ENCODE assay signal across 10 mouse cellular contexts in genomic region chr12:108403957-108404356, GRCm38 (mm10). TPM values are rescaled to one million over a fixed set of nuclear protein-coding genes. Genes with fewer than 3 reads are reported as not detected.
A peak's percentile ranks its signal among the peaks of the same experiment; 100 is the strongest.
DNase-seq lines count a peak whose midpoint lies in the region; ATAC-seq lines count a peak whose summit lies in the region.
"Had no signal": no experiment of that assay in that cellular context is flagged by ENCODE, and none has a peak within 500 bp of the region (broad histone marks: within the 10 kb centered on the region; RNA-seq: fewer than 3 reads in every experiment).

No protein-coding gene starts in this region.

- no peaks in the 10 kb centered on the region for H3K9me3 ChIP-seq in limb, embryonic 11.5 days (ENCODE audit: control insufficient read depth, low read length)
- H3K9me3 ChIP-seq: embryonic facial prominence, embryonic 13.5 days; liver, embryonic 15.5 days had no signal

- H3K4me3 ChIP-seq in limb, embryonic 11.5 days (ENCODE audit: low read depth, low read length) = no peak overlapping the region
- H3K4me3 ChIP-seq: embryonic facial prominence, embryonic 13.5 days; liver, embryonic 15.5 days had no signal

- no peak overlapping the region for H3K27ac ChIP-seq in limb, embryonic 11.5 days (replicated peaks; ENCODE audit: low read depth, low read length)
- H3K27ac ChIP-seq: embryonic facial prominence, embryonic 13.5 days; liver, embryonic 15.5 days had no signal

- ATAC-seq in limb, embryonic 11.5 days (ENCODE audit: insufficient number of reproducible peaks, low FRiP score, low TSS enrichment, low read depth) = no peak

- WGBS in limb, embryonic 11.5 days = 46% methylated on average over 6 of the region's 6 CpGs

- no peak overlapping the region for H3K4me2 ChIP-seq in limb, embryonic 11.5 days (ENCODE audit: low read depth, severe bottlenecking)
- H3K4me2 ChIP-seq: embryonic facial prominence, embryonic 13.5 days; liver, embryonic 15.5 days had no signal

- peak; percentile 65 for DNase-seq in gastrocnemius, adult 18-20 months (ENCODE audit: low spot score)
- DNase-seq in gastrocnemius, postnatal 10 days = no peak
- DNase-seq in adipocyte (ENCODE audit: low spot score) = peak; percentile 66
- DNase-seq in heart, postnatal 25 days (ENCODE audit: low spot score) = peak; percentile 49
- DNase-seq in limb, embryonic 11.5 days (ENCODE audit: low spot score) = peak; percentile 38
- no peak for DNase-seq in thymus, adult 18-20 months
- DNase-seq in cerebellum, adult 18-20 months = no peak
- no peak for DNase-seq in retina, embryonic 14.5 days (ENCODE audit: low spot score)

- H3K27me3 ChIP-seq in limb, embryonic 11.5 days (ENCODE audit: control insufficient read depth, insufficient read depth, low read length) = no peaks in the 10 kb centered on the region
- H3K27me3 ChIP-seq: embryonic facial prominence, embryonic 13.5 days; liver, embryonic 15.5 days had no signal

- H3K9ac ChIP-seq in limb, embryonic 11.5 days (ENCODE audit: low read length) = no peak overlapping the region
- H3K9ac ChIP-seq: embryonic facial prominence, embryonic 13.5 days; liver, embryonic 15.5 days had no signal

- intact Hi-C loops in heart, postnatal 25 days (cut with DNase I) = no loop called here

- no peaks in the 10 kb centered on the region for H3K36me3 ChIP-seq in limb, embryonic 11.5 days (ENCODE audit: control insufficient read depth, insufficient read depth, low read length)
- H3K36me3 ChIP-seq: embryonic facial prominence, embryonic 13.5 days; liver, embryonic 15.5 days had no signal

- H3K4me1 ChIP-seq in limb, embryonic 11.5 days (ENCODE audit: control insufficient read depth, insufficient read depth, low read length) = no peaks in the 10 kb centered on the region
- H3K4me1 ChIP-seq: liver, embryonic 15.5 days had no signal

RNA-seq across cellular contexts. Expression of gene Eml1, which starts 33.2 kb away (rescaled TPM):
- 10 to 100 TPM; 99.0 to 99.1 TPM for total RNA-seq in gastrocnemius, adult 18-20 months (2021)
- 100 to 1,000 TPM; 127 to 132 TPM for total RNA-seq in gastrocnemius, postnatal 10 days (2021)
- 10 to 100 TPM; 76.4 to 78.6 TPM for total RNA-seq in heart, postnatal 25 days (2021)
- 47.6 and 52.9 TPM in 2 replicates for polyA plus RNA-seq in limb, embryonic 11.5 days (2014; fragmentation: Nextera tagmentation; extraction: Ambion mirVana)

Comparison
In these comparisons a context has a peak if more than half of its experiments do, and no peak if none do; other contexts are left out.
1. DNase-seq: peak in gastrocnemius, adult 18-20 months (single experiment), adipocyte (single experiment), heart, postnatal 25 days (single experiment) and limb, embryonic 11.5 days (single experiment); none in gastrocnemius, postnatal 10 days (single experiment), thymus, adult 18-20 months (0 of 2), cerebellum, adult 18-20 months (0 of 2) and retina, embryonic 14.5 days (single experiment).